Comparison of ENCODE assay signal across 8 mouse cellular contexts in the genomic region with DNA sequence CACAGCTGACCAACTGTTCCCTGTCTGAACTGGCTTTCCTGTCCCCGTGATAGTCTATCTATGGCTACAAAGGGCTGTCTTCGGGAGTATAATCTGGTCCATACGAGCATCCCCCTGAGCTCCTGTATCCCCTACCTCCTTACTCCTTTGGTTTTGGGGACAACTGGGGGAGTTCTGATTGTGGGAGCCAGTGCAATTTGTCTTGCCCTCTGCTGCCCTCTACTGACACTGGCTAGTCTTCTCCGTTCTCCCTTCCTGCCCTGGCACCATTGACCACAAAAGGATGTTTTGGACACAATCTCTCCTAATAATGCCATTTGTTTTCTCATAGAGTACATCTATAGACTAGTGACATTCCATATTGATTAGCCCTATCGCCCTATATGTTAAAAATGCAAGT.
DNase-seq lines count a peak whose midpoint lies in the region; ATAC-seq and TF ChIP-seq lines count a peak whose summit lies in the region.

No protein-coding gene starts in this region.

- WGBS in kidney, postnatal 0 days: 28% methylated on average over 5 of the region's 5 CpGs
- WGBS in midbrain, postnatal 0 days: 30% methylated on average over 5 of the region's 5 CpGs

- H3K9ac ChIP-seq in kidney, postnatal 0 days (ENCODE audit: low read depth, low read length): no peak overlapping the region
- no peak overlapping the region for H3K9ac ChIP-seq in midbrain, postnatal 0 days (replicated peaks; ENCODE audit: low read length, poor library complexity, severe bottlenecking)

- no peak overlapping the region for H3K27ac ChIP-seq in kidney, postnatal 0 days
- no peak overlapping the region for H3K27ac ChIP-seq in midbrain, postnatal 0 days (ENCODE audit: low read depth, low read length)

- H3K4me1 ChIP-seq in kidney, postnatal 0 days (replicated peaks; ENCODE audit: insufficient read depth, low read length): no peaks in the 10 kb centered on the region
- H3K4me1 ChIP-seq in midbrain, postnatal 0 days (ENCODE audit: insufficient read depth, low read length): no peaks in the 10 kb centered on the region

- H3K9me3 ChIP-seq in kidney, postnatal 0 days (replicated peaks; ENCODE audit: low read length): no peaks in the 10 kb centered on the region
- no peaks in the 10 kb centered on the region for H3K9me3 ChIP-seq in midbrain, postnatal 0 days (ENCODE audit: low read length)

- ATAC-seq in kidney, postnatal 0 days (replicated peaks; ENCODE audit: low FRiP score, low read depth): no peak
- ATAC-seq in midbrain, postnatal 0 days (ENCODE audit: low FRiP score): peak; percentile 34; the same call in 1 of the 2 replicates

- no peak overlapping the region for H3K4me3 ChIP-seq in kidney, postnatal 0 days (replicated peaks; ENCODE audit: low read depth, low read length)
- no peak overlapping the region for H3K4me3 ChIP-seq in midbrain, postnatal 0 days (ENCODE audit: low read depth, low read length)

- no peaks in the 10 kb centered on the region for H3K36me3 ChIP-seq in kidney, postnatal 0 days (ENCODE audit: insufficient read depth, low read length)
- no peaks in the 10 kb centered on the region for H3K36me3 ChIP-seq in midbrain, postnatal 0 days (ENCODE audit: insufficient read depth, low read length)

- no peak overlapping the region for H3K4me2 ChIP-seq in kidney, postnatal 0 days (ENCODE audit: low read length)
- no peak overlapping the region for H3K4me2 ChIP-seq in midbrain, postnatal 0 days (ENCODE audit: low read depth, low read length, poor library complexity, severe bottlenecking)

- DNase-seq in adrenal gland, postnatal 10 days: peak; percentile 45
- DNase-seq in adrenal gland, postnatal 4 days (ENCODE audit: low spot score in 2 of 2): no peak
- DNase-seq in left cerebral cortex, postnatal 14 days (ENCODE audit: low spot score in 2 of 2): peak; percentile 4 to 13
- no peak for DNase-seq in left cerebral cortex, adult 11 months (ENCODE audit: low spot score)
- peak; percentile 71 for DNase-seq in embryo, embryonic 10 days (ENCODE audit: low spot score)
- peak; percentile 68 for DNase-seq in kidney, postnatal 0 days (ENCODE audit: low spot score)
- peak; percentile 13 for DNase-seq in midbrain, postnatal 0 days (ENCODE audit: low spot score)
- DNase-seq in ovary, adult 18-20 months (ENCODE audit: low spot score): no peak

- H3K27me3 ChIP-seq in kidney, postnatal 0 days (ENCODE audit: insufficient read depth, low read length): no peaks in the 10 kb centered on the region
- no peaks in the 10 kb centered on the region; the same call in 1 of the 2 replicates for H3K27me3 ChIP-seq in midbrain, postnatal 0 days (ENCODE audit: insufficient read depth, low read length)

- intact Hi-C loops in left cerebral cortex, postnatal 14 days (cut with DNase I): loop anchor here (5.0 kb wide), 2 partner anchors 150 to 505 kb away; no protein-coding TSS in a partner anchor

- TF ChIP-seq CTCF in kidney, postnatal 0 days (IDR thresholded peaks at IDR 0.05; ENCODE audit: low read depth): peak; percentile 85
- TF ChIP-seq CTCF in midbrain, postnatal 0 days (IDR thresholded peaks at IDR 0.05): peak; percentile 70

Comparison
In these comparisons a context has a peak if more than half of its experiments do, and no peak if none do; other contexts are left out.
1. DNase-seq: peak in adrenal gland, postnatal 10 days (single experiment), left cerebral cortex, postnatal 14 days (2 of 2), embryo, embryonic 10 days (single experiment), kidney, postnatal 0 days (single experiment) and midbrain, postnatal 0 days (single experiment); none in adrenal gland, postnatal 4 days (0 of 2), left cerebral cortex, adult 11 months (single experiment) and ovary, adult 18-20 months (single experiment).